Mouse (Mus musculus) lung, postnatal 0 days (tissue): ENCODE measurements around the gene Zfp1.

Source experiments
- CTCF ChIP-seq: IDR thresholded peaks from 2 replicates; pipeline ENCODE4 v1.5.1; 2016; ENCODE audit warnings: antibody characterized with exemption, mild to moderate bottlenecking
- EP300 ChIP-seq: IDR thresholded peaks from 2 replicates; pipeline ENCODE4 v1.6.1; 2016; ENCODE audit warnings: antibody characterized with exemption, mild to moderate bottlenecking, control low read depth

DNA sequence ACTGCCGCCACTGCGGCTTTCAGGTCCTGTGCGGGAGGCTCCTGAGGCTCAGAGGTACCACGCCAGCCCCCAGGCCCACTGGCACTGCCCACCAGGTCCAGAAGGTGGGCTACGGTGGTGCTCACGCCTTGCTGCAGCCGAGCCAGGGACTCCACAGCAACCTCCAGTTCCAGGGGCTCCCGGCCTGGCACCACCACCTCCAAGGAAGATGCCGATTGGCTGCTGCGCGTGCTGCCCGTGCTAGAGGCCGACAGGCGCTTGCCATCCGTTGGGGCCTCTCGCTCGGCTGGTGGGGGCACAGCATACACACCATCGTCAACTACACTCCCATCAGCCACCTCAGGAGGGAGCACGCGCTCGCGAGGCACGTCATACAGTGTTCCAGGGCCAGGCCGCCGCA is 70.6 kb downstream of the Zfp1 start:
- TF ChIP-seq CTCF: no peak
- TF ChIP-seq EP300: no peak
